Mouse (Mus musculus) c-Kit-positive CD71-negative TER-119-negative erythroid progenitor cells, embryonic 14.5 days (primary cell): ENCODE measurements around the gene Lyrm7.
"Not testable (repeated sequence)": the region's sequence is repeated elsewhere in the genome, so short reads cannot be mapped to it uniquely, and the experiment has no call there.

Experiments used
- DNase-seq: peaks from one replicate; pipeline ENCODE4 v3.0.0-alpha.2; 2013; ENCODE audit warnings: low read depth

Gene Lyrm7

DNA sequence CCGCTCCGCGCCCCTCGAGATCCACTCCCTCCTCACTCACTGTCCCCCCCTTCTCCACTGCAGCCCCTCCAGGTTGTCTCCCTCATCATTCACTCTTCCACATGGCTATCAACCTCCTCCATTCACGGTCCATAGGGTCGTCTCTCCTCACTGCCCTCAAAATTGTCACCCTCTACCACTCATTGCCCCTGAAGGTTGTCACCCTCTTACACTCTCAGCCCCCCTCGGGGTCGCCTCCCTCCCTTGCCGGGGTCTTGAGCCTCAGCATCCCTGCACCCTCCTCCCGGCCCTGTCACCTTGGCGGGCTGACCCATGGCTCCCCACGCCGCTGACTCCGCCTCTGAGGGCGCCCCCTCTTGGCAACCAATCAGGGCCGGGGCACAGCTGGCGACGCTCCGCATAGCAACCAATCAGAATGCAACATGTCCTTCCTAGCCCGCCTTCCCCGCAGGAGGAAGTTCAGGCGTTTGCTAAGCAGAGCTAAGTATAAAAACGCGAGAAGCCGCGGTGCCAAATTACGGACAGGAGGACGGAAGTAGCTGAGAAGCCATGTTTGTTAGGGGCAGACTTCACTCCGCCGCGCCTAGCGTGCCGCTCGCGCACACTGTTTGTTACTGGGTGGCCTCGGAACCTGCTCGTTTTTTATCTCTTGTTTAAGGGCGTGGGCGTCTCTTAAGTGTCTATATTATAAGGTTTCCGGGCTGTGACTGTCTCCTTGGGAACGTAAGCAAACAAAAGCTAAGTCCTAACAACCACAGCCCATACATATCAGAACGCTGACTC, at the start of gene Lyrm7:
Lyrm7 (minus strand) TSS at position 661 of the 783 bp plus-strand sequence.
- DNase-seq, result peak; percentile 95

DNA sequence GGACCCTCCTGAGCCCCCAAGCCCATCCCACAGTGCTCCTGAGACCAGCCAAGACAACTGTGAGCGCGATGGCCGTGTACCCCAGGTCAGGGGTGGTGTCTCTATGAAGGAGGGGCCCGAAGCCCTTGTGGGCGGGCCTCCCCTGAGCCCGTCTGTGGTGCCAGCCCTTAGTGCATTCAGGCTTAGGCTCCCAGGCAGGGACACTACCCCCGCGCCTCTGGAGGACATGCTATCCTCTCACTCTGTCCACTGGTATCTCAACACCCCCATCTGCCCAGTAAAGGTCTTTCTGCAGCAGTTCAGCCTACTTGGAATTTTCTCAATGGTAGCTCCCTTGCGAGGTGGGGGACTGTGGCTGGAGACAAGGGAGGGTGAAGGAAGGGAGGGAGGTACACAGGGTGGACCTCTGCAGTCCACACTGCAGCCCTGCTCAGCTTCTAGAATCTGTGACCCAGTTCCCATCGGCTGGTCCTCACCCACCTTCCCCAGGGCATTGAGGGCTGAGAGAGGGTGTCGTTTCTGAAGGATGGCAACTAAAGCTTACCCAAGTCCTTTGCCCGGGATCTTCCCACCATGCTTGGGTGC, 49.5 kb upstream of the Lyrm7 start:
- no peak for DNase-seq

DNA sequence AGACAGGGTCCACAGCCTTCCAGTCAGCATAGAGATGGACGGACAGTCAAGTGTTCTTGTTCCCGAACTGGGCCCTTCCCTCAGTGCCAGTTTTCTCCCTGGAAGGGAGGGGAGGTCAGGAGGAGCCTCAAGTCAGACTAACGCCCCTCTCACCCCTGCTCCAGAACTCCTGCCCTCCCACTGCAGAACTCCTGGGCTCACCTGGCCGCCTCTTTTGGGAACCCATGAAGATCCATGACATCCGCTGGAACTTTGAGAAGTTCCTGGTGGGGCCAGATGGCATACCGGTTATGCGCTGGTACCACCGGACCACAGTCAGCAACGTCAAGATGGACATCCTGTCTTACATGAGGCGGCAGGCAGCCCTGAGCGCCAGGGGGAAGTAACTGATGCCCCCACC, 48.6 kb upstream of the Lyrm7 start:
- DNase-seq, result no peak

DNA sequence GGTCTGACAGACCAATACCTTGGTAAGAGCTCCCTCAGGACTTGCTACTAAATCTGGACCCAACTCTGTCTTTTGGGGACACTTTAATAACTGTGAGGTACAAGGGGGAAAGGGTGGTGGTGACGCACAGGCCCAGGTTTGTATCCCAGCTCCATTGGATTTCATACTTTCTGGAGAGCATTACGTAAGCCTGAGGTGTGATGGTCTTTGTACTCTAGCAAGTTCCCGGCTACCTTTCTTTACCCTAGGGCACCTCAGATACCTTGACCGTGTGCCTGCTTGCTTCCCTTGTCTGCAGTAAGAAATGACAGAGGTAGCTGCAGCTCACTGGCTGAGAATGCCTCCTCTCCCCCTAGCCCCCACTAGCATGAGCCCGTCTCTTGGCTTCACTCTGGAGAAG, 46.5 kb upstream of the Lyrm7 start:
- DNase-seq, result no peak

DNA sequence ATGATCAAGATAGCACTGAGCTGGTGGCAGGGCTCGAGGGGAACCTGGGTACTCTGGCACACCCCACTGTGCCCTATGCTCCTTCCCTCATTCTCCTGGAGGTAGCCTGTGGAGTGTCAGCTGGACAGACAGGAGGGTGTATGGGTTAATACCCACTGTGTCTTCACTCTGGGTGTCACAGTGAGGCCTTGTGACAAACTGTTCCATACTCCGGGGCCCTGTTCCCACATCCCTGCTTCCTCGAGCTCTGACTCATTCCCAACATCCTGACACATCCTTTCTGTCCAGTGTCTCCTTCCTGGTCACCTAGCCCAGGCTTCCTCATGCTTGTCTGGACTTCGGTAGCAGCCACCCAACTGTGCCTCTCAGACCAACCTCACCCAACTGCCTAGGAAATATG, 45.8 kb upstream of the Lyrm7 start:
- DNase-seq, result no peak

DNA sequence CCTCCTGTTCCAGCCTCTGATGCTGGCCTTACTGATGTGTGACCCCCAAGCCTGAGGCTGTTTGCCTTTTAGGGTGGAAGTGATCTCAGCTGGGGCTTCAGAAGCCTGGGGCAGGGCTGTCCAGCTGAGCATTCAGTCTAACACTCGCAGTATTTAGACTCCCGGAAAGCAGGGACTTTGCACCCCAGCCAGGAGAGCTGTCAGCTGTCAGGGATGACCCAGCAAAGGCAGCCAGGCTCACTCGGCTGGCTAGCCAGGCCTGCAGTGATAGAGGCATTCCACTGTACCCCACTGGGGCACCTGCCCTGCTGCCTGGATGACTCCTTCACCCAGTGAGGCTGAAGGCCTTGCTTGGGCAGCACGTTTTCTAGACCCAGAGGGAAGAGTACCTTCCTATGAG, 45.2 kb upstream of the Lyrm7 start:
- DNase-seq, result no peak

DNA sequence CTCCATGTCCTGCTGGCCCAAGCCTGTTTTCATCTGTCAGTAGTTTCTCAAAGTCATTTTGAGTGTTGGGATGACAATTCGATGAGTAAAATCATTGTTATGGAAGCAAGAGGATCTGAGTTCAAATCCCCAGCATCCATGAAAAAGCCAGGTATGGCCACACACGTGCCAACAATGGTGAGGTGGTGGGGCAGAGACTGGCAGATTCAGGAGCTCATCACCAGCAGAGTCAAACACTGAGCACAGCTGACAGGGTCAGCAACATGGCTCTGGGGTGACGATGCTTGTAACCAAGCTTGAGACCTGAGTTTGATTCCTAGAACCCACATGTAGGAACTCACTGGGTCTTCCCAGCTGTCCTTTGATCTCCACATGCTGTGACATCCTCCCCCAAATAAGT, 44.4 kb upstream of the Lyrm7 start:
- no peak for DNase-seq

DNA sequence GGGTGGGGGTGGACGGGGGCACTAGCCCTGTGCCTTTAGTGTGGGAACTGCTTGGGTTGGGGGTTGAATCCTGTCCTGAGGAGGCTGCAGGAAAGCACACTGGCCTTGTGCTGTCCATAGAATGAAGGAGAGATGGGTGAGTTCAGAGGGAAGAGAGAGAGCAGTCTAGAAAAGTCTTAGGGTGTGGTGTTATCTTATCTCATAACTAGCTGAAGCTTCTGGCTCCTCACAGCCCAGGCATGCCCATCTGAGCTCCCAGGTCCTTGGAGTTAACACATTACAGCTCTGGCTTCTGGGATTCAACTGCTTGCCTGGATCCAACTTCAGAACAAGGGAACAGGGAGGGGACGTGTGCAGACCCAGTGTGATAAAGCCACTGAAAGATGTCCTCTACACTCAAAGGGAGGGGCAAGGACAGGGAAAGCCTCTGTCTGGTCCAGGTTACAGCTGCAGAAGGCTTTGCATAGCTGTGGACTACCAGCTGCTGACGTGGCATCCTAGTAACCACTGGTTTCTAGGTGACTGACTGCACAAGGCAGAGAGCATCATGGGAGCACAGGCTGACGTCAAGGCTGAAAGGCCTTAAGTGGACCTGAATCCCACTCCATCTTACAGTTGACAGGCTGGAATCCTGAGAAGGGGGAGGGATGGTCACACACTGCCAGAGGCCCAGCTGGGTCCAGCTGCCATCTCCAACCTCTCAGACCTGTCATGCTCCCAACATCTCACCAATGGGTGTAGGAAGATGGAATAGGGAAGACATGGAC, 43.4 kb upstream of the Lyrm7 start:
- no peak for DNase-seq

DNA sequence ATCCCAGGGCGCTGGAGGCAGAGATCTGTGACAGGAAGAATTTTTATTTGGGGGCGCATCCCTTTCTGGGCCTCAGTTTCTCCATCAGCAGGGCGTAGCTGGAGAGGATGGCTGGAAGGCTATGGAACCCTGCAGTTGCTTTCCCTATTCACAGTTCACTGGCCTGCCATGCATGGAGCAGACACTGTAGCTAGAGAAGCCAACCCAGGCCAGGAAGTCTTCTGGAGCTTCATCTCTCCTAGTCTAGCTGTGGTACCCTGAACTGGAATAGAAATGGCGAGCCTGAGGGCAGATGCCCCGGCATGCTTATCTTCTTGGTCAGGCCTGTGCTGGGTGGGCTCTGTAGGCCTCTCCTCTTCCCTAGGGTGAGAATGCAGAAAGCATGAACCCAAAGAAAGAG, 42.6 kb upstream of the Lyrm7 start:
- DNase-seq, result no peak

DNA sequence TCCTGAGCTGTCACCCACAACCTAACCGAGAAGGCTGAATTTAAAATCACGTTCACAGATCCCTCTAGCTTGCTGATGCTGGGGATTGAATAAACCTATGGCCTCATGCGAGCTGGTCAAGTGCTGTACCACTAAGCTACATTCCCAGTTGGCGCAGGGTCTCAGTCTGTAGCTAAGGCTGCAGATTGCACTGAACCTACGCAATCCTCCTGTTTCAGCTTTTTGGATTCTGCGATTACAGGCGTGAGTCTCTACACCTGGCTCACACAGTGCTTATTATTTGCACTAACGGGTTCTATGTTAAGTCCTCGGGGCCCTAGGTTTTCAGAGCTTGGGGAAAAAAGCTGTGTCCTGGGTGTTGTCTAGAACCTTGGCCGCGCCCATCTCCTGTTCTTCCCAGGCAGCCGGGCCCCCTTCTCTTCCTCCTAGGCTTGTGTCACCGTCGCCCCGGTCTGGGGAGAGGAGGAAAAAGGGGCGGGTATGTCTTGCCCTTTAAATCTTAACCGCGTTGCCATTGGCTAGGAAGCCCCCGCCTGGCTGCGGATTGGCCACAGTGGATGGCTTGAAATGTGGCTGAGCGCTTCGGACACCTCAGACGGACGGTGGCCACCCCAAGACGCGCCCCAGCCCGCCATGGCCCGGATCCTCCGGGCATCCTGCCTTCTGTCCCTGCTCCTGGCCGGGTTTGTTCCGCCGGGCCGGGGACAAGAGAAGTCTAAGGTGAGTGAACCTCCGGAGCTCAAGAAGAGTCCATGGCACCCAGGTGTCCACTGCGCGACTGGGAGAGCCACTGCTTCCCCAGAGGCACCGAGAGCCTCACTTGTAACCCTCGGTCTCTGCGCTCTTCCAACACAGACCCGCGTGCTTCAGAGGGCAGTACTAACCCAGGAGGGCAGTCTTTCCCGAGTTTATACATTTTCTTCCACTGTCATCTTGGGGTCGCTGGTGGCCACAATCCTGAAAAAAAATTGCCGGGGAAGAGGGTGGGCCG, 41.9 kb upstream of the Lyrm7 start, which contains the start of gene Gpx3:
Gpx3 (plus strand) TSS at position 121 of the 991 bp plus-strand sequence.
- no peak for DNase-seq

DNA sequence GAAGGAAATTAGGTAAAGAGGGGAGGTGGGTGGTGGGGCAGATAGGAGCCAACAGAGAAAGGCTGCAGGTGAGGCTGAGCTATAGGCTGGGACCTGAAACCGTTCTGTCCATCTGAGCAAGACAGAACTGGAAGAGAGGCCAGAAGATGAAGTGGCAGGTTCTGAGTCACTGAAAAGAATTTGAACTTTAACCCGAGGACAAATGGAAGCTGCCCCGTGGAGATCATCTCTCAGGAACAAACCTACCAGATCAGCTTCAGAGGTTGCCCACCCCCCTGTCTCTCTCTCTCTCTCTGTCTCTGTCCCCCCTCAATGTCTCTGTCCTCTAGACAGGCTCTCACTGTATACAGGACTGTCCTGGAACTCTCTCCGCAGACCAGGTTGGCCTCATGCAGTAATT, 38.9 kb upstream of the Lyrm7 start:
- no peak for DNase-seq

DNA sequence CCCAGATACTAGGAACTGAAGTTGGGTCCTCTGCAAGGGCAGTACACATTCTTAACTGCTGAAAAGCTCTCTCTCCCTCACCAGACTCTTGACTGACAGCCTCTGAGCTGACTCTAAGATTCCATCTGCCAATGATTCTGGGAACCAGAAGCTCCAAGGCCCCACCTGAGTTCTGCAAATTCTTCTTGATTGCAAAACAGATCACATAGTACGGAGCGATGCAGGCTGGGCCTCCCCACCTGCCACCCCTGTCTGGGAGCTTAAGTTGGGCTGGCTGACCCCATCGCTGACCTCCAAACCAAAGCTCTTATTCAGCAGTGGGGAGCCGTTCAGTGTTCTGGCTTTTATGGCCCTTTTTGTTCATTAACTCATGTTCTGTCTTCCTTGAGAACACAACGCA, 36.8 kb upstream of the Lyrm7 start:
- DNase-seq, result no peak

DNA sequence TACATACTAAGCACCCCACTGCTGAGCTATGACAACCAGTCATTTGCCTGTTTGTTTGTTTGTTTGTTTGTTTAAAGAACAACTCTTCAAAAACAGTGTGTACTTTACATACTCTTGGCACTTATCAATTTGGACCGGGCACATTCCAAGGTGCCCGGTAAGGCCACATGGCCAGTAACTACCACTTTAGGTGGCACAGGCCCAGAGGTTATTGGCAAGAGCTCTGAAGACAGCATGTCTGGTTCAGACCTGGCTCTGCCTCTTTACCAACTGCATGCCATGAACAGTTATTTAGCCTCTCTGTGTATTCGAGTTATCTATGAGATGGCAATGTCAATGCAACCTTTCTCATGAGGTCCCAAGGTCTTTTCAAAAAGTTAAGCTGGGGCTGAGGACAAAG, 35.9 kb upstream of the Lyrm7 start:
- not testable (repeated sequence) for DNase-seq

DNA sequence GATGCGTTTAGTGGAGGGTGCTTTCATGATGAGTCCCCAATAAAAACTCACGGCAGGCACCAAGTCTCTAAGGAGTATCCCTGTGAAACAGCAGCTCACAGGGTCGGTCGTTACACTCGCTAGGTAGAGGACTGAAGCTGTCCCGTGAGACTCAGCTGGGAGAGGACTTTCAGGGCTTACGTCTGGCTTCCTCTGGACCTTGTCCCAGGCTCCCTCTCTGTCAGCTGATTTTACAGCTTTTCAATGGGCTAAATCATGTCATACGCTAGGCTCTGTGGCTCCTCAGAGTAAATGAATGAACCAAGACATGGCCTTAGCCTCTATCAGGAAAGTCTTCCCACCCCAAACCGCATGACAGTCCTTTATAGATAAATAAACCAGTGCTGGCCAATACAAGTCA, 33.9 kb upstream of the Lyrm7 start:
- no peak for DNase-seq

DNA sequence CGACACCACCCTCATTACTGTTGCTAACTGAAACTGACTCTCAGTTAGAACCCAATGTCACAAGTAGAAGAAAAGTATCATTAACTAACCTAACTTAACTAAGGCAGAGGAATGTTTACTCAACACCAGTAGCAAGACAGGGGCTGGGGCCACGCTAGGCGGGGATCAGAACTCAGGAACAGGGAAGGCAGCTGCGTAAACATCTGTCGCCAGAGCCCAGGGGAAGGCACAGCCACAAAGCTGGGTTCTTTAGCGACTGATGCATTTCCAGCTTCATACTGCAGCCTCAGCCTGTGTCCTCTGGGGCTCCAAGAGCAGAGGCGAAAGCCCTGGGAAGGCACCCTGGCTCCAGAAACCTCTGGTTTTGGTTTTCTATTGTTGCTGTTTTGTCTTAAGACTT, 31.4 kb upstream of the Lyrm7 start:
- DNase-seq, result no peak

DNA sequence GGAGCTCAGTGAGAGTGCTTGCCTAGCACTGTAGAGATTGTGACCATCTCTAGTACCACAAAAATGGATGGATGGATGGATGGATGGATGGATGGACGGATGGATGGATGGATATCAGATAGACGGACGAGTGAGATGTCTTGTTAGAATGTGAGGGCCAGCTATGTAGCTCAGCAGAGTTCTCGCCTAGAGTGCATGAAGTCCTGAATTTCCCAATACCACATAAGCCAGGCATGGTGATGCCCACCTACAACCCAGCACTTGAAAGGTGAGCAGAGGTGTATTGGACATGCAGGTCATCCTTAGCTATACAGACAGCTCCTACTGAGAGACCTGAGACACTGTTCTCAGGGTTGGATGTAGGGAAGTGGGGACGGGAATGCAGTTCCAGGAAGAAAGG, 30.6 kb upstream of the Lyrm7 start:
- no peak for DNase-seq

DNA sequence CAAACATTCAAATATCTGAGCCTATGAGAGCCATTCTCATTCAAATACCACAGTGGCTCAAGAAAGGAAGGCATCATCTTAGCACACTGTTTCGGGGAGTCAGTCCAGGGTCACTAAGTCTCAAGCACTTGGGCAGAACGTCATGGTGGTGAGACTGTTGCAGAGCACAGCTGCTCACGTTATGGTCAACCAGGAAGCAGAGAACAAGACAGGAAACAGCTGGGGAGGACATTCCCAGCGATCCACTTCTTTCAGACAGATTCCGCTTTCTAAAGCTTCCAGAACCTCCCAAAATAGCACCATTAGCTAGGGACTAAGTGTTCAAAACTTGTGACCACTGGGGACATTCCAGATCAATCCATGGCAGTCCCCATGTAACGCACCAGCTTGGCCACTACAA, 27.2 kb upstream of the Lyrm7 start:
- DNase-seq, result no peak

DNA sequence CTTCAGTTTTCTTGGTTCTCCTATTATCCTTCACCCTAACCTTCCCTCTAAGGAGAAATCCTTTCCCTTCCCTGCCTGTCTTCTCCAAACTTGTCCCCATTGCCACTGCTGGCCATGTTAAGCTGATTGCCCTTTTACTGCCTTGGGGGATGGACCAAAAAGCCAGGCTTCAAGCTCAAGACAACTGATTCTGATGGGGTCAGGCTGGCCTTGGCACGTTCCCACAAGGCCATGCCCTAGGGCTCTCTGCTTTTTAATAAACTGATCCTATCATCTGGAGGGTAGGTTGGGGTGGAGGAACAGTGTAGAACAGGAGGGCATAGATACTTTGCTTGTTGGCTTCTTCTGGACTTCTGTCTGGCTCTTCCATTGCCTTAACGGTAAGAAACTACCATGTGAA, 24.7 kb upstream of the Lyrm7 start:
- no peak for DNase-seq

DNA sequence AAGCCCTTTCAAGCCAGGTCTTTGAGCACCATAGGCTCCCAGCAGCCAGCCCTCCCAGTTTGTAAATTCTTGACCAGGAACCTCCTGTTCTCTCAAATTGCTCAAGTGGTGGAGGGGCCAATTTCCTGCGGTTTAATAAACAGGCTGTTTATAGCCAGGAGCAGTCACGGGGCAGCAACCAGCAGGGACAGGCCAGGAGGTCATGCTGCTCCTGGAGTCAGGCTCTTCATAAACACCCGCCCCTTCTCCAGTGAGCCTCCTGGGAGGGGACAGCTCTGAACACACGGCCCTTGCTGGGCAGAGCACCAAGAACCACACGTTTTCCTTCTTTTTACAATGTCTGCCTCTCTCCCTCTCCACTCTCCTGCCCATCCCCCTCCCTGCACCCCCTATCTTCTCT, 24.2 kb upstream of the Lyrm7 start:
- no peak for DNase-seq

DNA sequence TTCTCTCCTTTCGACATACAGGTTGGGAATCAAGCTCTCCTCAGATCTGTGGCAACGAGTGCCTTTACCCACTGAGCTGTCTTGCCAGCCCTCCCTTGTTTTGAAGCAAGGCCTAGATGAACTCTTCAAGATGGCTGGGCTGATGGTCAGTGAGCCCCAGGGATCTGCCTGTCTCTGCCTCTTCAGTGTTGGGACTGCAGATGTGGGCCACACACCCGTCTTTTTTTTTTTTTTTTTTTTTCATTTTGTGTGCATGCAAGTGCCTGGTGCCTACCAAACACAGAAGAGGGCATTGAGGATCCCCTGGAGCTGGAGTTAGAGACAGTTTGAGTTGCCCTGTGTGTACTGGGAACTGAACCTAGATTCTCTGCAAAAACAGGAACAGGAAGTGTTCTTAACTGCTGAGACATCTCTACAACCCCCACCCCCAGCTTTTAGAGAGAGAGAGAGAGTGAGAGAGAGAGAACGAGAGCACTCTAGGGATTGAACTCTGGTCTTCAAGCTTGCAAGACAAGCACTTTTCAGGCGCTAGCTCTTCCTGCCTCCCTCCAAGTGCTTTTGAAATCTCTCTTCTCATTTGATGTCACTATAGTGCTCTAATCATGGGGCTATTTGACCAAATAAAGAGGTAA, 23.6 kb upstream of the Lyrm7 start:
- no peak for DNase-seq

DNA sequence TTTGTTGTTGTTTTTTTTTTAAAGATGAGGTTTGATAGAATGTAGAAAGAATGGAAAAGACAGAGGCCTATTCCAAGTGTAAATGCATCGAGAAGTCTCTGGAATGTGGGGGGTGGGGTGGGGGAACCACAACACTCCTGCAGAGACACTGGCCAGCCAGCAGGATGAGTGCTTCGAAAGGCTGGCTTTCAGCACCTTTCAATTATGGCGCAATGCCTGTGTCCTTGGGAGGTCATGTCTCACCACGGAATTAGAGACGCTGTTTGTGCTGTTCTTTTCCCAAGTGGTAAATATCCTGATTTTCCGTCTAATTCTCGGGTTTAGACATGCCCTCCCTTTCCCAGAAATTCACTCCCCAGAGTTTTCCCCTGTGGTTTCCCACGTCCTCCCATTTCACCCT, 22.0 kb upstream of the Lyrm7 start:
- DNase-seq, result no peak
